Mouse (Mus musculus): Measurements from ENCODE around the gene Mapk13.

- TF ChIP-seq CTCF (IDR thresholded peaks at IDR 0.05; ENCODE audit: low read depth) (no peak), EP300 (IDR thresholded peaks at IDR 0.05; ENCODE audit: low read depth) (no peak)
Observed at GRCm38 (mm10) chr17:28756447-28756846, 12.7 kb upstream of the Mapk13 start.
